In the genomic region with DNA sequence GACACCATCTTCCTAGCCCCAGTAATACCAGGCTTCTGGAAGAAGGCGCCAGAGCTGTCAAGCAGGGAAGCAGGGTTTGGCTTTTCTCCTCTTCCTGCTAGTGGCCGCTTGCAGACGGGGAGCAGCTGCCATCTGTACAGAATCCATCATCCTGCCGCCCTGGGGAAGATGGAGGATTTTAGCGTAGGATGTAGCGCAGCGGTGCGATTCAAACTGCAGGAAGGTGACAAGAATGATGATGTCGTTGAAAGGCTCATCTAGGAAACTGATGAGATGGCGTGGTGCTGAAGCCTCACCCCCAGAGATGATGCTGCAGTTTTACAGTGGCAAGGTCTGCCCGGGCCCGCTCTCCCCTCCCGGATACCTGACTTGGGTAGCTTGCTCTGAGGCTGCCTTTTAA, we compare ENCODE assay signal across 12 mouse cellular contexts.
DNase-seq lines count a peak whose midpoint lies in the region; ATAC-seq and TF ChIP-seq lines count a peak whose summit lies in the region.
"Had no signal": no experiment of that assay in that cellular context is flagged by ENCODE, and none has a peak within 500 bp of the region (broad histone marks: within the 10 kb centered on the region; RNA-seq: fewer than 3 reads in every experiment).

No protein-coding gene starts in this region.

- no peaks in the 10 kb centered on the region for H3K27me3 ChIP-seq in midbrain, postnatal 0 days (ENCODE audit: insufficient read depth, low read length)
- no peaks in the 10 kb centered on the region for H3K27me3 ChIP-seq in midbrain, embryonic 14.5 days (ENCODE audit: control insufficient read depth, insufficient read depth, low read length)
- H3K27me3 ChIP-seq: heart, embryonic 15.5 days had no signal

- no peak overlapping the region for H3K9ac ChIP-seq in midbrain, postnatal 0 days (replicated peaks; ENCODE audit: low read length, poor library complexity, severe bottlenecking)
- no peak overlapping the region for H3K9ac ChIP-seq in midbrain, embryonic 14.5 days (replicated peaks; ENCODE audit: low read length)
- H3K9ac ChIP-seq: heart, embryonic 15.5 days had no signal

- no peak for DNase-seq in frontal cortex, postnatal 14 days (ENCODE audit: low spot score in 2 of 2)
- peak; percentile 52 for DNase-seq in midbrain, postnatal 0 days (ENCODE audit: low spot score)
- DNase-seq in midbrain, embryonic 14.5 days, result no peak
- peak; percentile 21 to 31 for DNase-seq in left cerebral cortex, adult 8-10 months (ENCODE audit: low spot score in 2 of 2)
- peak; percentile 51 for DNase-seq in right cerebral cortex, postnatal 25 days
- DNase-seq in thymus, postnatal 36 days, result no peak
- DNase-seq in urinary bladder, adult 18-20 months (ENCODE audit: low spot score in 2 of 2), result no peak
- DNase-seq: lung, postnatal 14 days had no signal

- TF ChIP-seq CTCF in midbrain, postnatal 0 days (IDR thresholded peaks at IDR 0.05), result no peak

- H3K36me3 ChIP-seq in midbrain, postnatal 0 days (ENCODE audit: insufficient read depth, low read length), result no peaks in the 10 kb centered on the region
- H3K36me3 ChIP-seq in midbrain, embryonic 14.5 days (ENCODE audit: control insufficient read depth, insufficient read depth, low read length), result no peaks in the 10 kb centered on the region
- H3K36me3 ChIP-seq: embryonic facial prominence, embryonic 10.5 days; heart, embryonic 15.5 days had no signal

- H3K4me3 ChIP-seq in midbrain, postnatal 0 days (ENCODE audit: low read depth, low read length), result no peak overlapping the region
- H3K4me3 ChIP-seq in midbrain, embryonic 14.5 days (replicated peaks; ENCODE audit: low read depth, low read length), result no peak overlapping the region
- H3K4me3 ChIP-seq: embryonic facial prominence, embryonic 10.5 days; heart, embryonic 15.5 days; myocyte had no signal

- no peaks in the 10 kb centered on the region for H3K9me3 ChIP-seq in midbrain, postnatal 0 days (ENCODE audit: low read length)
- H3K9me3 ChIP-seq in midbrain, embryonic 14.5 days (ENCODE audit: control insufficient read depth, low read length), result no peaks in the 10 kb centered on the region
- H3K9me3 ChIP-seq: embryonic facial prominence, embryonic 10.5 days; heart, embryonic 15.5 days had no signal

- H3K27ac ChIP-seq in midbrain, postnatal 0 days (ENCODE audit: low read depth, low read length), result no peak overlapping the region
- H3K27ac ChIP-seq in midbrain, embryonic 14.5 days (replicated peaks; ENCODE audit: low read depth, low read length), result no peak overlapping the region
- H3K27ac ChIP-seq: embryonic facial prominence, embryonic 10.5 days; heart, embryonic 15.5 days had no signal

- ATAC-seq in frontal cortex, adult (ENCODE audit: low TSS enrichment), result peak; percentile 80
- no peak for ATAC-seq in midbrain, postnatal 0 days (ENCODE audit: low FRiP score)
- no peak for ATAC-seq in midbrain, embryonic 14.5 days (ENCODE audit: low FRiP score, low TSS enrichment)

- H3K4me2 ChIP-seq in midbrain, postnatal 0 days (ENCODE audit: low read depth, low read length, poor library complexity, severe bottlenecking), result no peak overlapping the region
- H3K4me2 ChIP-seq in midbrain, embryonic 14.5 days (ENCODE audit: low read length), result no peak overlapping the region
- H3K4me2 ChIP-seq: heart, embryonic 15.5 days had no signal

- 81% methylated on average over 13 of the region's 13 CpGs for WGBS in midbrain, postnatal 0 days
- 80% methylated on average over 13 of the region's 13 CpGs for WGBS in midbrain, embryonic 14.5 days

- H3K4me1 ChIP-seq in midbrain, postnatal 0 days (ENCODE audit: insufficient read depth, low read length), result no peaks in the 10 kb centered on the region
- H3K4me1 ChIP-seq in midbrain, embryonic 14.5 days (ENCODE audit: control insufficient read depth, insufficient read depth, low read length), result 0 out of 2 replicates have a peak, but pooled peaks cover 3% of the 10 kb centered on the region
- H3K4me1 ChIP-seq: heart, embryonic 15.5 days had no signal

Comparison
In these comparisons a context has a peak if more than half of its experiments do, and no peak if none do; other contexts are left out.
1. DNase-seq: peak in midbrain, postnatal 0 days (single experiment), left cerebral cortex, adult 8-10 months (2 of 2) and right cerebral cortex, postnatal 25 days (single experiment); none in frontal cortex, postnatal 14 days (0 of 2), midbrain, embryonic 14.5 days (single experiment), thymus, postnatal 36 days (0 of 2) and urinary bladder, adult 18-20 months (0 of 2).